Mouse (Mus musculus) cerebellum, adult 9-11 months (tissue): ENCODE results near the gene Pim1.

Experiments used
- DNase-seq: peaks from one replicate; pipeline ENCODE4 v3.0.0; 2022

Gene Pim1

DNA sequence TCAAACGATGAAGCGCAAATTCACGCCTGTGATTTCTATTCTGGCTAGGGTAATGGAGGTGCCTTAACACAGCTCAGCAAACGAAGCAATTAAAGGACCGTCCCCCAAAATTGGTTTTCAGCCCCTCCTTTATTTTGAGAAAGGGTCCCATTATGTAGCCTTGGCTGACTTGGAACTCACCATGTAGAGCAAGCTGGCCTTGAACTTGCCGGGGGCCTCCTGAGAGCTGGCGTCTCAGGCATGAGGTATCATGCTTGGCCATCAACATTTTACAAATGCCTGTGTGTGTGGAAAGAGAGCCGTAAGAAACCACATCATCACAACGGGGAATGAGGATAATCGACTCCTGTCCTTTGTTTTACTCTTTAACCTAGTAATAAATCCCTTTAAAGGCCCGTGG is 23.5 kb upstream of the Pim1 start:
- DNase-seq = no peak

DNA sequence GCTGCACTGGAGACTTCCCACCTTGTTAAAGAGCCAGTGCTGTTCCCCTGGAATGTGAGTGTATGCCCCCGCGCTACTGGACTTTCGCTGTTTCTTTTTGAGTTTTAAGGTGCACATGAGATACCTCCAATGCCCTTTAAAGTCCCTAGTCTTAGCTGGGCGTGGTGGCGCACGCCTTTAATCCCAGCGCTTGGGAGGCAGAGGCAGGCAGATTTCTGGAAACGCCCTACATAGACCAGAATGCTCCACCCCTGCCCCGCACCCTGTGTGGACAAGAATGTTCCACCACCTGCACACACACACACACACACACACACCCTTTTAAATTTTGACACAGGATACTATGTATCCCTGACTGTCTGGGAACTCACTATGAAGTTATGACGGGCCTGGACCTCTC is 17.1 kb upstream of the Pim1 start:
- DNase-seq = no peak

DNA sequence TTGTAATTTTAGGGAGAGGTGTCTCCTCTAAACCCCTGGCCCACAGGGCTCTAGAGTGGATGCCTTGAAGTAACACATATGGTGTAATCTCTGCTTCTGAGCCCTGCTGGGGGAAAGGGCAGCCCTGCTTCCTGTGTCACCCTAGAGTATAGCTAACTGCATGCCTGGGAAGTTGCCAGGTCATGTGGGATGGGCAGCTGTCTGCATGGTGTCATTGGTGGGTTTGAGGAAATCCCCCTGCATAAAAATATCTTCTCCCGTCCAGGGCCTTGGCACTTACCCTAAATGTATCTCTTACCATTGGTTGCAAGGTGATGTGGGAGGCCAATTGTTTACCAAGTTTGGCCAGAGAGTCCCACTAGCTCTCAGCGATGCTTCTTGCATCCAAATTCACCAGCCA is 16.5 kb upstream of the Pim1 start:
- no peak for DNase-seq

DNA sequence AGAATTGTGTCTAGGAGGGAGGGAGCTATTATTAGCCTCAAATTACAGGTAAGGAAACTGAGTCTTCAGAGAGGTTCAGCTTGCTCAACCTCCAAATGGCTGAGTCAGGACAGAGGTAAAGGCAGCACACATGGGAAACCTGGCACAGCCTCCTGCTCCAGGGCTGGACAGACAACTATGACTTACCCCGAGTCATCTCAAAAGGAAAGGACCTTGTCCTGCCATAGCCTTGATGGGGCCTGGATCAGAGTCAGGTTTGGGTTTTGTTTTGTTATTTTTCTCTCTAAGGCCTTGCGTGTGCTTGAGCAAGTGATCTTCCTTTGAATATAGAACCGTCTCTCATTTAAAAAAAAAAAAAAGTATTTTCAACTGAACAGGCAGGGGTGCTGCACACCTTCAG is 15.4 kb upstream of the Pim1 start:
- DNase-seq = no peak

DNA sequence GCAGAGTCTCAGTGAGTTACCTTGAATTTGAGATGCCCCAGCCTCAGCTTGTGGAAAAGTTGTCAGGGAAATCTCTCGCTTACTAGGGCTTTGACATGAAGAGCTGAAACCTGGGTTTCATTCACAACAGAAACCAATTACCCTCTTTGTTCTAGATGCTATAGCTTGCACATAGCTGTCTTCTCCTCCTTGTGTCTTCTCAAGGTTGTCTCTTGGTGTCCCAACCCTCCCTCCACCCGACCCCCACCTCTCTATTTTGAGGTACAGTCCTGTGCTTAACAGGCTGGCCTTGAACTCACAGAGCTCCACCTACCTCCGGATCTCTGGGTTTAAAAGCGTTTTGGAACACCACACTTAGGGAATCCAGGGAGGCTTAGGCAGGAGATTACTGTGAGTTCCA is 14.1 kb upstream of the Pim1 start:
- no peak for DNase-seq

- no peak for DNase-seq
Observed at GRCm38 (mm10) chr17:29477357-29477756, 13.2 kb upstream of the Pim1 start.

DNA sequence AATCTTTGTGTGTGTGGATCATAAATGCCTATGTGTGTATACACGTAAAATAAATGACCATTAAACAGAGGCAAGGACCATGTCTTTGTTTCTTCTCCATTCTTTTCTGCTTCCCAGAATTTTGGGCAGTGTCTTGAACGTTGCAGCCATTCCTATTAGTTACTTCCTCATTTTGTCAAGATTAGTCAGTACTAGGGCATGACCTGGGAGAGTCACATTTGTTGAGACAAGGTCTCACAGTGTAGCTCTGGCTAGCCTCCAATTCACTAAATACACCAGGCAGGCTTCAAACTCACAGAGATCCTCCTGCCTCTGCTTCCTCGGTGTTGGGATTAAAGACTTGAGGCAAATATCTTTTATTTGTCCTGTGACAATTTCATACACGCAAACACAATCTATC is 12.3 kb upstream of the Pim1 start:
- no peak for DNase-seq

- DNase-seq = no peak
Observed at GRCm38 (mm10) chr17:29480256-29480655, 10.3 kb upstream of the Pim1 start.

DNA sequence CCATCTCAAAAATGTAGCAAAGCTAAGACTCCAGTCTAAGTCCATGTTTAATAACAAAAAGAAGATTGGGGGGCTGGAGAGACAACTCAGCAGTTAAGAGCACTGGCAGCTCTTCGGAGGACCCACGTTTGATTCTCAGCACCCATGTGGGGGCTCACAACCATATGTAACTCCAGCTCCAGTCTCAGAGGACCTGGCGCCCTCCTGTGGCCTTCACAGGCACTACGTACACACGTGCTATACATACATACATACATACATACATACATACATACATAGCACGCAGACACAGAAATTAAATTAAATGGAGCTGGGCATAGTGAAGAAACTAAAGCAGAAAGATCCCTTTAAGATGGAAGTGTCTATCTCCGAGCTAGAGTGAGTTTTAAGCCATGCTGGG is 7.9 kb upstream of the Pim1 start:
- DNase-seq = no peak

DNA sequence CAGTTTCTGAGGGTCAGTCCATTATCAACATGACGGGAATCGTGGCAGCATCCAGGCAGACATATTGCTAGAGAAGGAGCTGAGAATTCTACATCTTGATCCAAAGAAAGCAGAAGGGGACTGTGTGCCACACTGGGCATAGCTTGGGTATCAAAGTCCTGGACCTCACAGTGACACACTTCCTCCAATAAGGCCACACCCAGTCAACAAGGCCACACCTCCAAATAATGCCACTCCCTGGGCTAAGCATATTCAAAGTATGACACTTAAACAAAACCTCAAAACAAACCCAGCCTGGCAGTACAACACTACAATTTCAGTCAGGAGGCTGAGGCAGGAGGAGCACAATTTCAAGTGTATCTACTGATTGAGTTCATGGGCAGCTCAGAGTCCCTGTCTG is 7.3 kb upstream of the Pim1 start:
- DNase-seq = no peak

DNA sequence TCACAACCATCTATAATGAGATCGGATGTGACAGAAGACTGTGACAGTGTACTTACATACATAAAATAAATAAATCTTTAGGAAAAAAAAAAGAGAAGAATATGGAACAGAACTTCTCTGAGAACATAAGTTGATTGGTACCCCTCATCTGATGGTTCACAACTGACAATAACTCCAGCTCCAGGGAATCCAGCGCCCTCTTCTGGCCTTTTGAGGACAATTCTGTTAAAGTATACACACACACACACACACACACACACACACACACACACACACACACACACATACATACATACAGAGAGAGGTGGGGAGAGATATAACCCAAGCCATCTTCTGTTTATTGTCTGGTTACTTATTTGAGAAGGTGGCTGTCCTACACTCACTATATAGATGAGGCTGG is 6.1 kb upstream of the Pim1 start:
- no peak for DNase-seq

GRCm38 (mm10) chr17:29485336-29486233 is 5.0 kb upstream of the Pim1 start:
- DNase-seq = no peak

GRCm38 (mm10) chr17:29488257-29488977 is 2.1 kb upstream of the Pim1 start:
- peak; percentile 28 for DNase-seq

DNA sequence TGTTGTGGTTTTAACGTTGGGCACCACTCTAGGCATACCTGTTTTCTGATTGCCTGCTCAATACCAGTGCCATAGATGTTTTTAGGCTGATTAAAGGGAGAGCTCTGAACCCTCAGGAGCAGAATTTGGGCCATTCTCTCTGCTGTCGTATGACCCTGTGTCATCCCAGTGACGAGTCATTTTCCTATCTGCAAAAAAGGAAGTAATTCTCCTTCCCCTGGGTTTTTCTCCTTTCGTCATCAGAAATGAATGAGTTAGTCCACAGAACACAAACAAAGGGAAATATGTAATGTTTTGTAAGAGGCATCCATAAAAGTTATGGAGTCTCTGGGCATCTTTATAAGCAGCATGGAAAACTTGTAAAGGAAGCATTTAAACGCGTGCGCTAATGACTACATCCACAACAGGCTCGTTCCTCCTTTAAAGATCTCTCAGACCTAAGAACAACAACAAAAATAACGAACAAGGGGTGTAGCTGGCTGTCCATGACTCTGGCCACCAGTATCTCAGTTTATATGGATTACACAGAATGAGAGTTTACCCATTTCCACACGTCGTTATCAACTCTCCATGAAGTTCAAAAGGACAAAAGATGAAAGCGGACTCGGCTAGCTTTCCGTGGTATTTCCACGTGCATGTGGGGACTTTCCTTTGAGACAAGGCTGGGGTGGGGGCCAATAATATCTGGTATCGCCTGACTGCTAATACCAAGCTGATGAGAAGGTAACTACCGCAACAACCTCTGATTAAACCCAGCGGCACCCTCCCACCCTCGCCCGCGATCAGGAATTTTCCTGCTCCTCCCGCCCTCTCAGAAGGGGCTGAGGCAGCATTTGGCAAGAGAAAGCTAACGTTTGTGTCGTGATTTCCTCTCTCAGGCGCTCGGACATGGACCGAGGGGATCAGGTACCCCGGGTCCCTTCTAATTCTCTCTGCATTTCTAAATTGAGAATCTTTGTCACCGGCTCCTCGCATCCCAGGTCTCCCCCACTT is 1.3 kb upstream of the Pim1 start:
- DNase-seq = no peak

- DNase-seq = peak; percentile 99
Observed at GRCm38 (mm10) chr17:29489971-29490712, 411 bp upstream of the Pim1 start.

GRCm38 (mm10) chr17:29491591-29492268 is 1.2 kb downstream of the Pim1 start:
- DNase-seq = peak; percentile 66

DNA sequence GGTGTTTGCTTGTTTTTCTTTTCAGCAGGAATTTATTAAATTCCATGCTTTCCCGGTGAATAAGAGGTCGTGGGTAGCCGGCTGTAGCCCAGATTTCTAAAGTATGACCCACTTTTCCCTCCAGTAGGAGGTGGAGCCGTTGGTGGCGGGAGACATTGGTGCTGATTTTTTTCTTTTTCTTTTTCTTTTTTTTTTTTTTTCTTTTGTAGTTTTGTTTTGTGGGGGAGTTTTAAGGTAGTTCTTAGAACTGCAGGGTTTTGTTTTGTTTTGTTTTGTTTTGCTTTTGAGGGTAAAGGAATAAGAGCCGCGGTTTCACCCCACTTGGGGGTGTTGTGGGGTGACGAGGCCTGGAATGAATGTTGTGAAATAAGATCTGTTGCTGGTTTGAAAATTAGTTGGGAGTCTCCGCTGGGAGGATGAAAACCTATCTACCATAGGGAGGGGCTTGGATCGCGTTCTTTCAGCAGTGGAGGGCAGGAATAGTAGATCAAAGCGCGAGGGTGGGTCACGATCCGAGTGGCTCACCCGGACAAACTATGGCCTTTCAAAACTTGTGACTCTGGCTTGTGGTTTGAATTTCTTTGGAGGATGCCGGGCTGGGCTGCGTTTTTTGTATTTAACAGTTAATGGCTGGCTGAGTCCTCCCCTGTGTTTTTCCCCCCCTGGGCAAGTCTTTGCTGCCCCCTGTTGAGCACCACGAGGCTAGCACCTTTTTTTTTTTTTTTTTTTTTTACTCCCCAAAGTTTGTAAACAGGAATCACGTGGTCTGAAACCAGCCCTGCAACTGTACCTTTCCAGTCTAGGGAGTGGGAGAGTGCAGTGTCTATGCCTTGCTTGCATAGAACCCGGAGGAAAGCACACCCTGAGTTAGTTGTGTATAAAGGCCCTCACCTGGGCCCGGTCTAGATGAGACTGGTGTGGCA is 2.0 kb downstream of the Pim1 start:
- DNase-seq = peak; percentile 62

- peak; percentile 21 for DNase-seq
Observed at GRCm38 (mm10) chr17:29493461-29493980, 3.0 kb downstream of the Pim1 start.

- DNase-seq = no peak
Observed at GRCm38 (mm10) chr17:29494062-29494731, 3.6 kb downstream of the Pim1 start.

DNA sequence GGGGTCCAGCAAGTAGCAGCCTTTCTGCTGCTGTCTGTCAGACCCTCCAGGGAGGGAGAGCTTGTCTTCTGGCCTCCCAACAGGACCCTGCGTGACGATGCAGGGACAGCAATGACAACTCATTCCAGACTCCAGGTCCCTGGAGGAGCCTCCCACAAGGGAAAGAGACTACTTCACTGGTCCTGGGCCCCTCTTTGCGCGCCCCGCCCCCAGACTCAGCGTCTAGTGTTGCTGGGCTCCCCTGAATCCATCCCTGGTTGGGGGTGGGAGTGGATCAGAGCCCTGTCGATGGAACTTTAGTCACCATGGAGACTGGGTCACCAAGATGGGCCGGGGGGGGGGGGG is 4.2 kb downstream of the Pim1 start:
- DNase-seq = peak; percentile 26
